Mouse (Mus musculus) CD8-positive naive resting alpha-beta T cell, adult 2 months (primary cell): ENCODE results near the gene Slc35f2.

Experiments used
- DNase-seq, 2 experiments: peaks; one replicate each; pipeline ENCODE4 v3.0.0; 2022; ENCODE audit warnings: low read depth in 2 of 2, low spot score in 2 of 2

Slc35f2 gene

GRCm38 (mm10) chr9:53825318-53825717 is 54.0 kb downstream of the Slc35f2 start:
- no peak for DNase-seq

GRCm38 (mm10) chr9:53829081-53829865 is 57.9 kb downstream of the Slc35f2 start:
- DNase-seq = peak in 1 of 2 experiments; percentile 32

- peak in 1 of 2 experiments; percentile 2 for DNase-seq
Observed at GRCm38 (mm10) chr9:53829866-53830209, 58.5 kb downstream of the Slc35f2 start.

- no peak for DNase-seq
Observed at GRCm38 (mm10) chr9:53835039-53835438, 63.7 kb downstream of the Slc35f2 start.

- DNase-seq = no peak
Observed at GRCm38 (mm10) chr9:53835976-53836375, 64.6 kb downstream of the Slc35f2 start.

GRCm38 (mm10) chr9:53838816-53839215 is 67.5 kb downstream of the Slc35f2 start:
- DNase-seq = no peak

- no peak for DNase-seq
Observed at GRCm38 (mm10) chr9:53848548-53848947, 77.2 kb downstream of the Slc35f2 start.

- no peak for DNase-seq
Observed at GRCm38 (mm10) chr9:53849864-53850263, 78.5 kb downstream of the Slc35f2 start, which contains the start of gene Sln. Sln (plus strand) TSS chr9:53850164.

- DNase-seq = no peak
Observed at GRCm38 (mm10) chr9:53852158-53852557, 80.8 kb downstream of the Slc35f2 start.

GRCm38 (mm10) chr9:53853672-53854071 is 82.3 kb downstream of the Slc35f2 start:
- DNase-seq = no peak

GRCm38 (mm10) chr9:53854525-53854924 is 83.2 kb downstream of the Slc35f2 start:
- no peak for DNase-seq

GRCm38 (mm10) chr9:53857864-53858263 is 86.5 kb downstream of the Slc35f2 start:
- no peak for DNase-seq
